Mouse (Mus musculus) brain, embryonic 14.5 days (tissue): ENCODE results near the gene Dctn2.

Experiments used
- CTCF ChIP-seq: fragments of 200-500 bp; IDR thresholded peaks from 2 replicates; pipeline ENCODE4 v1.5.1; 2012; ENCODE audit warnings: inconsistent platforms, mild to moderate bottlenecking, moderate library complexity, borderline replicate concordance; ENCODE audit not compliant: insufficient read depth, insufficient read length; ENCODE audit errors: extremely low read depth
- POLR2A ChIP-seq: fragments of 200-500 bp; IDR thresholded peaks from 2 replicates; pipeline ENCODE4 v1.6.1; 2012; ENCODE audit warnings: mild to moderate bottlenecking, inconsistent platforms, borderline replicate concordance; ENCODE audit not compliant: poor library complexity, insufficient read depth, insufficient read length, severe bottlenecking; ENCODE audit errors: extremely low read depth

DNA sequence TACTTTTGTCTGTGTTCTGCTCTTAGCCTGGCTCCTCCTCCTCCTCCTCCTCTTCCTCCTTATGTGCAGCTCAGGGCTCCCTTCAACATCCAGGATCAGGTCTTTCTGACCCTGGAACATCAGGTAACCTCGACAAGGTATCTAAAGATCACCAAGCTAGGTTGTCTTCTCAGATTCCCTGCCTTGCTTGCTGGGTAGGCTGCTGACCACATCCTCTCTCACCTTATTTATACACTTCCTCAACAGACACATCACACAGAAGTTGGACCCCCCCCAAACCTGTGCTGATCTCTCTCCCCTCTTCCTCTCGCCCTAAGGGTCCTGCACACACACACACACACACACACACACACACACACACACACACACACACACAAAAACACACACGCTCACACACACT, 55.5 kb downstream of the Dctn2 start, which contains the start of gene Arhgap9:
- TF ChIP-seq POLR2A (no peak), CTCF (no peak)
